Mouse (Mus musculus) ES-Bruce4 (cell line): ENCODE data around the gene Ifi35. TPM values are rescaled to one million over a fixed set of nuclear protein-coding genes. Genes with fewer than 3 reads are reported as not detected.
A peak's percentile ranks its signal among the peaks of the same experiment; 100 is the strongest.

Experiments used
- H3K27ac ChIP-seq: 2 replicates; pipeline ENCODE4 v1.5.1; 2012; ENCODE audit warnings: low read length, inconsistent platforms; ENCODE audit not compliant: insufficient read depth
- H3K27me3 ChIP-seq: 2 replicates; pipeline ENCODE4 v1.6.1; 2012; ENCODE audit warnings: mild to moderate bottlenecking, low read length, inconsistent platforms; ENCODE audit not compliant: control insufficient read depth, poor library complexity, insufficient read depth, severe bottlenecking
- H3K36me3 ChIP-seq: 2 replicates; pipeline ENCODE4 v1.6.1; 2012; ENCODE audit warnings: inconsistent platforms, mild to moderate bottlenecking, low read length, moderate library complexity; ENCODE audit not compliant: control insufficient read depth, poor library complexity, insufficient read depth, severe bottlenecking
- H3K4me1 ChIP-seq: one replicate; pipeline ENCODE4 v1.8.1; 2011; ENCODE audit warnings: low read length; ENCODE audit not compliant: control insufficient read depth, insufficient read depth
- H3K4me3 ChIP-seq: 2 replicates; pipeline ENCODE4 v1.5.1; 2011; ENCODE audit warnings: low read depth, mild to moderate bottlenecking, low read length
- H3K9ac ChIP-seq: 2 replicates; pipeline ENCODE4 v1.6.1; 2012; ENCODE audit warnings: low read depth, mild to moderate bottlenecking, inconsistent platforms; ENCODE audit not compliant: poor library complexity, severe bottlenecking
- H3K9me3 ChIP-seq: replicated peaks from 2 replicates; pipeline ENCODE4 v1.6.1; 2012; ENCODE audit warnings: mild to moderate bottlenecking, low read length, inconsistent platforms; ENCODE audit not compliant: control insufficient read depth, poor library complexity, insufficient read depth, severe bottlenecking
- CTCF ChIP-seq: IDR thresholded peaks from one replicate; pipeline ENCODE4 v1.8.1; 2011; ENCODE audit warnings: low read depth, low read length
- EP300 ChIP-seq: IDR thresholded peaks from 2 replicates; pipeline ENCODE4 v1.6.1; 2011; ENCODE audit warnings: low read depth, low read length; ENCODE audit not compliant: insufficient read depth
- POLR2A ChIP-seq: IDR thresholded peaks from one replicate; pipeline ENCODE4 v1.8.1; 2011; ENCODE audit warnings: low read length; ENCODE audit not compliant: insufficient read depth
- polyA plus RNA-seq: library from polyadenylated mRNA; stranded (reverse); fragments of >200 nt; gene quantifications from 2 replicates; pipeline ENCODE4 v1.2.4, GENCODE M21; 2011; ENCODE audit warnings: low read depth; ENCODE audit not compliant: missing spikeins, insufficient read depth, insufficient read length

The Ifi35 gene
- polyA plus RNA-seq, 1 experiment, result 6.7 TPM

GRCm38 (mm10) chr11:101477194-101477551 is 29.0 kb downstream of the Ifi35 start:
- H3K4me3 ChIP-seq, result no peak overlapping the region
- H3K9ac ChIP-seq, result no peak overlapping the region
- H3K36me3 ChIP-seq, result no peaks in the 10 kb centered on the region
- H3K27ac ChIP-seq, result no peak overlapping the region
- peaks cover 9% of the 10 kb centered on the region for H3K4me1 ChIP-seq
- TF ChIP-seq POLR2A (no peak), EP300 (no peak), CTCF (no peak)
- no peaks in the 10 kb centered on the region for H3K9me3 ChIP-seq
- no peaks in the 10 kb centered on the region for H3K27me3 ChIP-seq

- no peaks in the 10 kb centered on the region for H3K27me3 ChIP-seq
- H3K9me3 ChIP-seq, result no peaks in the 10 kb centered on the region
- H3K27ac ChIP-seq, result no peak overlapping the region
- peaks cover 9% of the 10 kb centered on the region for H3K4me1 ChIP-seq
- TF ChIP-seq CTCF (no peak), EP300 (no peak), POLR2A (no peak)
- no peak overlapping the region for H3K9ac ChIP-seq
- no peak overlapping the region for H3K4me3 ChIP-seq
- H3K36me3 ChIP-seq, result no peaks in the 10 kb centered on the region
Measured at GRCm38 (mm10) chr11:101477552-101478211, 29.5 kb downstream of the Ifi35 start.

GRCm38 (mm10) chr11:101479171-101479635 is 31.0 kb downstream of the Ifi35 start:
- Histone ChIP-seq H3K27ac (peak overlapping the region; percentile 18), H3K9ac (peak overlapping the region; percentile 3; the same call in 1 of the 2 replicates), H3K27me3 (no peaks in the 10 kb centered on the region), H3K4me1 (peaks cover 9% of the 10 kb centered on the region), H3K4me3 (peak overlapping the region; percentile 30), H3K9me3 (no peaks in the 10 kb centered on the region), H3K36me3 (no peaks in the 10 kb centered on the region)
- TF ChIP-seq EP300, result peak; percentile 76; the same call in 1 of the 2 replicates
- TF ChIP-seq CTCF, result no peak

- no peak overlapping the region for H3K9ac ChIP-seq
- H3K36me3 ChIP-seq, result no peaks in the 10 kb centered on the region
- no peaks in the 10 kb centered on the region for H3K9me3 ChIP-seq
- no peaks in the 10 kb centered on the region for H3K27me3 ChIP-seq
- TF ChIP-seq EP300 (no peak), POLR2A (no peak), CTCF (no peak)
- H3K4me3 ChIP-seq, result no peak overlapping the region
- H3K4me1 ChIP-seq, result peaks cover 9% of the 10 kb centered on the region
- no peak overlapping the region for H3K27ac ChIP-seq
Measured at GRCm38 (mm10) chr11:101480912-101481311, 32.7 kb downstream of the Ifi35 start.

GRCm38 (mm10) chr11:101483804-101484203 is 35.6 kb downstream of the Ifi35 start:
- Histone ChIP-seq H3K27ac (no peak overlapping the region), H3K9ac (no peak overlapping the region), H3K9me3 (no peaks in the 10 kb centered on the region), H3K4me1 (peaks cover 6% of the 10 kb centered on the region), H3K36me3 (peaks cover 18% of the 10 kb centered on the region), H3K27me3 (no peaks in the 10 kb centered on the region), H3K4me3 (no peak overlapping the region)
- TF ChIP-seq EP300 (no peak), POLR2A (no peak), CTCF (no peak)

- Histone ChIP-seq H3K36me3 (peaks cover 21% of the 10 kb centered on the region), H3K27me3 (no peaks in the 10 kb centered on the region), H3K9ac (no peak overlapping the region), H3K4me3 (no peak overlapping the region), H3K4me1 (peaks cover 6% of the 10 kb centered on the region), H3K9me3 (no peaks in the 10 kb centered on the region), H3K27ac (peak overlapping the region; percentile 63)
- TF ChIP-seq CTCF, result no peak
- no peak for TF ChIP-seq POLR2A
- TF ChIP-seq EP300, result no peak
Measured at GRCm38 (mm10) chr11:101484245-101484644, 36.0 kb downstream of the Ifi35 start.

- H3K4me1 ChIP-seq, result peaks cover 4% of the 10 kb centered on the region
- H3K27ac ChIP-seq, result no peak overlapping the region
- TF ChIP-seq POLR2A (no peak), CTCF (no peak), EP300 (no peak)
- H3K27me3 ChIP-seq, result no peaks in the 10 kb centered on the region
- H3K36me3 ChIP-seq, result peaks cover 27% of the 10 kb centered on the region
- no peaks in the 10 kb centered on the region for H3K9me3 ChIP-seq
- H3K4me3 ChIP-seq, result no peak overlapping the region
- no peak overlapping the region for H3K9ac ChIP-seq
Measured at GRCm38 (mm10) chr11:101484814-101485213, 36.6 kb downstream of the Ifi35 start.
